25 mouse cellular contexts compared by ENCODE assay signal in genomic region chr8:8037929-8038328, GRCm38 (mm10).
DNase-seq lines count a peak whose midpoint lies in the region; ATAC-seq lines count a peak whose summit lies in the region.
"Had no signal": no experiment of that assay in that cellular context is flagged by ENCODE, and none has a peak within 500 bp of the region (broad histone marks: within the 10 kb centered on the region; RNA-seq: fewer than 3 reads in every experiment).

No protein-coding gene starts in this region.

- H3K9ac ChIP-seq in limb, embryonic 15.5 days, result no peak overlapping the region
- H3K9ac ChIP-seq in intestine, embryonic 15.5 days, result no peak overlapping the region
- H3K9ac ChIP-seq in forebrain, embryonic 16.5 days (replicated peaks; ENCODE audit: low read depth, low read length), result no peak overlapping the region
- H3K9ac ChIP-seq: forebrain, embryonic 12.5 days; hindbrain, embryonic 15.5 days; kidney, embryonic 15.5 days; liver, embryonic 14.5 days; lung, embryonic 15.5 days; neural tube, embryonic 12.5 days; stomach, embryonic 15.5 days had no signal

- H3K9me3 ChIP-seq in limb, embryonic 15.5 days, result no peaks in the 10 kb centered on the region
- no peaks in the 10 kb centered on the region for H3K9me3 ChIP-seq in limb, embryonic 10.5 days (replicated peaks)
- H3K9me3 ChIP-seq in intestine, embryonic 15.5 days, result no peaks in the 10 kb centered on the region
- H3K9me3 ChIP-seq in forebrain, embryonic 16.5 days (ENCODE audit: control insufficient read depth, low read length), result no peaks in the 10 kb centered on the region
- H3K9me3 ChIP-seq: forebrain, embryonic 12.5 days; hindbrain, embryonic 15.5 days; kidney, embryonic 15.5 days; lung, embryonic 15.5 days; neural tube, embryonic 12.5 days; stomach, embryonic 15.5 days had no signal

- H3K27me3 ChIP-seq in limb, embryonic 15.5 days, result no peaks in the 10 kb centered on the region
- H3K27me3 ChIP-seq in limb, embryonic 10.5 days (ENCODE audit: low read depth, poor library complexity, severe bottlenecking), result no peaks in the 10 kb centered on the region
- no peaks in the 10 kb centered on the region for H3K27me3 ChIP-seq in intestine, embryonic 15.5 days (replicated peaks)
- no peaks in the 10 kb centered on the region for H3K27me3 ChIP-seq in forebrain, embryonic 16.5 days (replicated peaks; ENCODE audit: control insufficient read depth, insufficient read depth, low read length)
- H3K27me3 ChIP-seq: forebrain, embryonic 12.5 days; hindbrain, embryonic 15.5 days; kidney, embryonic 15.5 days; lung, embryonic 15.5 days; megakaryocyte, embryonic 14.5 days; neural tube, embryonic 12.5 days; Patski; stomach, embryonic 15.5 days had no signal

- H3K4me3 ChIP-seq in limb, embryonic 15.5 days, result no peak overlapping the region
- H3K4me3 ChIP-seq in limb, embryonic 10.5 days, result no peak overlapping the region
- H3K4me3 ChIP-seq in intestine, embryonic 15.5 days (replicated peaks), result no peak overlapping the region
- H3K4me3 ChIP-seq in forebrain, embryonic 16.5 days (replicated peaks; ENCODE audit: low read length), result no peak overlapping the region
- H3K4me3 ChIP-seq: forebrain, embryonic 12.5 days; hindbrain, embryonic 15.5 days; kidney, embryonic 15.5 days; lung, embryonic 15.5 days; megakaryocyte, embryonic 14.5 days; neural tube, embryonic 12.5 days; stomach, embryonic 15.5 days had no signal

- no peaks in the 10 kb centered on the region for H3K4me1 ChIP-seq in limb, embryonic 15.5 days
- H3K4me1 ChIP-seq in limb, embryonic 10.5 days, result peaks cover 5% of the 10 kb centered on the region; the same call in 1 of the 2 replicates
- no peaks in the 10 kb centered on the region for H3K4me1 ChIP-seq in intestine, embryonic 15.5 days (replicated peaks)
- no peaks in the 10 kb centered on the region for H3K4me1 ChIP-seq in forebrain, embryonic 16.5 days (replicated peaks; ENCODE audit: control insufficient read depth, insufficient read depth, low read length)
- H3K4me1 ChIP-seq: forebrain, embryonic 12.5 days; hindbrain, embryonic 15.5 days; kidney, embryonic 15.5 days; lung, embryonic 15.5 days; megakaryocyte, embryonic 14.5 days; neural tube, embryonic 12.5 days; stomach, embryonic 15.5 days had no signal

- no peaks in the 10 kb centered on the region for H3K36me3 ChIP-seq in limb, embryonic 15.5 days
- no peaks in the 10 kb centered on the region for H3K36me3 ChIP-seq in limb, embryonic 10.5 days
- no peaks in the 10 kb centered on the region for H3K36me3 ChIP-seq in intestine, embryonic 15.5 days
- H3K36me3 ChIP-seq in forebrain, embryonic 16.5 days (ENCODE audit: control insufficient read depth, insufficient read depth), result no peaks in the 10 kb centered on the region
- H3K36me3 ChIP-seq: forebrain, embryonic 12.5 days; hindbrain, embryonic 15.5 days; kidney, embryonic 15.5 days; lung, embryonic 15.5 days; neural tube, embryonic 12.5 days; stomach, embryonic 15.5 days had no signal

- 66% methylated on average over 1 of the region's 1 CpGs for WGBS in limb, embryonic 15.5 days
- 13% methylated on average over 1 of the region's 1 CpGs for WGBS in limb, embryonic 10.5 days
- 60% methylated on average over 1 of the region's 1 CpGs for WGBS in intestine, embryonic 15.5 days
- whole genome bisulfite sequencing in forebrain, embryonic 16.5 days, result 78% methylated on average over 1 of the region's 1 CpGs

- peak; percentile 35; the same call in 1 of the 2 replicates for ATAC-seq in limb, embryonic 15.5 days (ENCODE audit: insufficient number of reproducible peaks, low FRiP score, low TSS enrichment, low read depth)
- peak; percentile 81 for ATAC-seq in intestine, embryonic 15.5 days
- ATAC-seq in forebrain, embryonic 16.5 days, result no peak
- ATAC-seq: Patski had no signal

- no peak overlapping the region for H3K27ac ChIP-seq in limb, embryonic 15.5 days
- no peak overlapping the region for H3K27ac ChIP-seq in limb, embryonic 10.5 days
- H3K27ac ChIP-seq in intestine, embryonic 15.5 days, result no peak overlapping the region
- no peak overlapping the region for H3K27ac ChIP-seq in forebrain, embryonic 16.5 days (ENCODE audit: low read length)
- H3K27ac ChIP-seq: forebrain, embryonic 12.5 days; hindbrain, embryonic 15.5 days; kidney, embryonic 15.5 days; liver, embryonic 14.5 days; lung, embryonic 15.5 days; neural tube, embryonic 12.5 days; stomach, embryonic 15.5 days had no signal

- DNase-seq in limb, embryonic 10.5 days (ENCODE audit: low spot score), result no peak
- peak; percentile 84 for DNase-seq in embryo, embryonic 10 days (ENCODE audit: low spot score)
- DNase-seq in yolk sac, embryonic 10.5 days (ENCODE audit: low spot score), result peak; percentile 42
- DNase-seq in thymus, postnatal 4 days, result no peak
- DNase-seq: adrenal gland, adult 8-10 months; cerebellum, adult 11-12 months; cerebellum, postnatal 10 days; kidney, adult 11 months; kidney, postnatal 36 days; lung, postnatal 36 days; retina, postnatal 1 day; right cerebral cortex, postnatal 4 days; thymus, postnatal 25 days had no signal

- no peak overlapping the region for H3K4me2 ChIP-seq in limb, embryonic 15.5 days
- H3K4me2 ChIP-seq in intestine, embryonic 15.5 days (replicated peaks), result no peak overlapping the region
- H3K4me2 ChIP-seq in forebrain, embryonic 16.5 days (ENCODE audit: low read length), result no peak overlapping the region
- H3K4me2 ChIP-seq: forebrain, embryonic 12.5 days; hindbrain, embryonic 15.5 days; kidney, embryonic 15.5 days; lung, embryonic 15.5 days; neural tube, embryonic 12.5 days; stomach, embryonic 15.5 days had no signal

Comparison
In these comparisons a context has a peak if more than half of its experiments do, and no peak if none do; other contexts are left out.
1. DNase-seq: peak in embryo, embryonic 10 days (single experiment) and yolk sac, embryonic 10.5 days (single experiment); none in limb, embryonic 10.5 days (single experiment) and thymus, postnatal 4 days (single experiment).